Mouse (Mus musculus): ENCODE data around the gene Aste1. TPM values are rescaled to one million over a fixed set of nuclear protein-coding genes. Genes with fewer than 3 reads are reported as not detected.

Aste1 gene
- polyA plus RNA-seq (2014; fragmentation: Nextera tagmentation; extraction: Ambion mirVana), result 10.8 and 16.2 TPM in 2 replicates

DNA sequence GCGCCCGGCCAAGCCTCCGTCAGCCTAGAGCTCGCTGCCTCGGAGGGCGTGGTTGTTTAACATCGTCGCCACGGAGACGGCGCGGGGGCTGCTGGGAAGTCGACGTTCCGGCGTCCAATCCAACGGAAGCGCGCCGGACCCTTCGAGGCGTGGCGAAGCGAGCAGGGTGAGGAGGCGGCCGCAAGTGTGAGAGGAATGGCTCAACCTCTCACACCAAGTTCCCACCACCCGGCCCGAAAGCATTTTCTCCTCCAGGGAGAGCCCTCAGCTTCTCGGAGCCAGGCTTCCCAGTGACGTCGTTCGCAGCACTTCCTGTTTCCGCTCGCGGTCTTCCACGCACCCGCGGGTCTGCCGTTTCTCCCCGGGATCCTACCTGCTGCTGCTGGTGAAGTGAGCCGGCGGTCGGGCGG lies at the start of gene Aste1, which contains the start of gene Nek11:
Gene Aste1, plus strand, starts transcription at position 175 of the 410 bp plus-strand sequence.
Gene Nek11, minus strand, starts transcription at position 307 of the 410 bp plus-strand sequence.
- TF ChIP-seq CTCF (IDR thresholded peaks at IDR 0.05; ENCODE audit: low read depth), result 0 out of 2 replicates have a peak, but pooled peaks have one; percentile 4
- peaks cover 22% of the 10 kb centered on the region for H3K36me3 ChIP-seq (ENCODE audit: insufficient read depth)
- H3K4me1 ChIP-seq (ENCODE audit: insufficient read depth), result no peaks in the 10 kb centered on the region
- H3K9me3 ChIP-seq (ENCODE audit: low read depth, low read length), result no peaks in the 10 kb centered on the region
- ATAC-seq (ENCODE audit: insufficient read depth), result peak; percentile 98
- H3K9ac ChIP-seq, result peak within 1 kb of the TSS; percentile 63
- H3K27ac ChIP-seq (ENCODE audit: low read depth), result peak within 1 kb of the TSS; percentile 94
- peak within 1 kb of the TSS; percentile 74 for H3K4me2 ChIP-seq
- H3K4me3 ChIP-seq (ENCODE audit: low read depth, low read length), result peak within 1 kb of the TSS; percentile 69
- H3K27me3 ChIP-seq (ENCODE audit: insufficient read depth, low read length), result no peaks in the 10 kb centered on the region
- peak; percentile 98 for DNase-seq
- WGBS, result under 1% methylated on average over 41 of the region's 44 CpGs

DNA sequence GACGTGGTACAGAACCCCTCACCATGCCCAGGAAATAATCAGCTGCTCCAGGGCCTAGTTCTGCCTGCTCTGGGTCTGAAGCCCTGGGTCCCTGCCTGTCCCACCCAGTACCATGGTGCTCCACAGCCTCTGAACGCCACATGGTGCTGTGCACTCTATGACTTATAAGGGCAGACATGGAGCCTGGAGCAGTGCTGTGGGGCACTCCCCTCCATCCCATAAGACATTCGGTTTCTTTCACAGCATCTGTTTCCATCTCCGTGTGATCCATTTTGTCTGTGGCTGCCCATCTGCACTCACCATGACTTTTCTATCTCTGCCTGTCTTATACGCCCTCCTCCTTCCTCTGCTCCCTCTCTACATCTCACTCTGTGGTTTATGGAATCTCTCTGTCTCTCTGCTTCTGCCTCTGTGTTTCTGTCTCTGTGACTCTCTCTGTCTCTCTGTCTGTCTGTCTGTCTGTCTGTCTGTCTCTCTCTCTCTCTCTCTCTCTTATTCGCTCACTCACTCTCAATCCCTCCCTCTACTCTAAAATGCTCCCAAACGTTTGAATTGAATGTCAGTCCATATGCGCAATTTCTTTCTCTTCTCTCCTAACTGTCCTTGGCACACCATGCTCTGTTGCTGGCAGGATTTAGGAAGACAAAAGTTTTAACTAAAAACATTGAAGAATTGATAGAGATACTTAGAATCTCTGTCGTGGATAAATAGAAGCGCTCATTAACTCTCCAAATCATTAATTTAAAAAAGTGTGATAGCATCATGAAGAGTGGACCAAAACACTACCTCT lies 46.8 kb upstream of the Aste1 start:
- Histone ChIP-seq H3K4me1 (ENCODE audit: insufficient read depth) (no peaks in the 10 kb centered on the region), H3K27ac (ENCODE audit: low read depth) (no peak overlapping the region), H3K4me2 (no peak overlapping the region), H3K9me3 (ENCODE audit: low read depth, low read length) (no peaks in the 10 kb centered on the region), H3K4me3 (ENCODE audit: low read depth, low read length) (no peak overlapping the region), H3K9ac (no peak overlapping the region), H3K36me3 (ENCODE audit: insufficient read depth) (no peaks in the 10 kb centered on the region), H3K27me3 (ENCODE audit: insufficient read depth, low read length) (no peaks in the 10 kb centered on the region)
- no peak for ATAC-seq (ENCODE audit: insufficient read depth)
- TF ChIP-seq CTCF (IDR thresholded peaks at IDR 0.05; ENCODE audit: low read depth), result no peak
- 71% methylated on average over 10 of the region's 10 CpGs for WGBS
- no peak for DNase-seq

DNA sequence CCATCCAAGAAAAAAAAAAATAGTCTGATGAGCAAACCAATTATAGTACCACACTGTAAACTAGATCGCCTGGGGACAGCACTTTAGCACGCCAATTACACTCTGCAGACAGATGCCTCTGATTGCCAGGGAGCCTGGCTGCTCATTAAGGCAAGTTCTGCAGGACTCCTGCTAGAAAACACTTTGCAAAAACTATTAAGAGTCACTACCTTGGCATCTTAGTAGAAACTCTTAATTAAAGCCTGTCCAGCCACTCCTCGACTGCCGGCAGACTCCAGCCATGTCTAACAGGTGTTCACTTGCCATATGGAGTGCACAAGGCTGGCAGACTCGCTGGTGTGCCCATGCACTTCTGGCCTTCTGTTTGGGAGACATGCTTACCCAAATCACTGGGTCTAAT lies 46.2 kb upstream of the Aste1 start:
- no peaks in the 10 kb centered on the region for H3K27me3 ChIP-seq (ENCODE audit: insufficient read depth, low read length)
- ATAC-seq (ENCODE audit: insufficient read depth) (no peak), DNase-seq (no peak)
- H3K36me3 ChIP-seq (ENCODE audit: insufficient read depth), result no peaks in the 10 kb centered on the region
- H3K4me3 ChIP-seq (ENCODE audit: low read depth, low read length), result no peak overlapping the region
- H3K4me2 ChIP-seq, result no peak overlapping the region
- 69% methylated on average over 5 of the region's 5 CpGs for WGBS
- no peak overlapping the region for H3K27ac ChIP-seq (ENCODE audit: low read depth)
- H3K4me1 ChIP-seq (ENCODE audit: insufficient read depth), result no peaks in the 10 kb centered on the region
- no peak for TF ChIP-seq CTCF (IDR thresholded peaks at IDR 0.05; ENCODE audit: low read depth)
- no peak overlapping the region for H3K9ac ChIP-seq
- H3K9me3 ChIP-seq (ENCODE audit: low read depth, low read length), result no peaks in the 10 kb centered on the region

DNA sequence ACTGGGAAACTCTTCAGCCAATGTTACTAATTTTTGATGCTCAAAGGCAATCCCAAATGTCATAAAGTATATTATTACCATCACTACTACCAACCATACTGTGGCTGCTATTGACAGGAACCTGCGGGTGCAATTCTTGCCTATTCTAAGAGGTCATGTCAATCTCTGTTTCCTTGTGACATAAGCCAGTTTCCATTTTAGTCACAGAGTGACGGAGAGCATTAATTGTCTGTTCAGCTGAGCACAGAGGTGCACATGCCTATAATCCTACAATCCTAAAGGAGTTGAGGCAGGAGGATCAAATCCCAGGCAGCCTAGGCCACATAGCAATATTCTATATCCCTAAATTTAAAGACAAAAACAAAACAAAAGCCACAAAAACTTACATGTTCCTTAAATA lies 33.0 kb upstream of the Aste1 start:
- ATAC-seq (ENCODE audit: insufficient read depth) (no peak), DNase-seq (no peak)
- Histone ChIP-seq H3K36me3 (ENCODE audit: insufficient read depth) (no peaks in the 10 kb centered on the region), H3K4me3 (ENCODE audit: low read depth, low read length) (no peak overlapping the region), H3K27ac (ENCODE audit: low read depth) (no peak overlapping the region), H3K9me3 (ENCODE audit: low read depth, low read length) (no peaks in the 10 kb centered on the region), H3K4me1 (ENCODE audit: insufficient read depth) (no peaks in the 10 kb centered on the region), H3K27me3 (ENCODE audit: insufficient read depth, low read length) (no peaks in the 10 kb centered on the region), H3K9ac (no peak overlapping the region), H3K4me2 (no peak overlapping the region)
- no peak for TF ChIP-seq CTCF (IDR thresholded peaks at IDR 0.05; ENCODE audit: low read depth)
- WGBS, result 83% methylated on average over 2 of the region's 2 CpGs

DNA sequence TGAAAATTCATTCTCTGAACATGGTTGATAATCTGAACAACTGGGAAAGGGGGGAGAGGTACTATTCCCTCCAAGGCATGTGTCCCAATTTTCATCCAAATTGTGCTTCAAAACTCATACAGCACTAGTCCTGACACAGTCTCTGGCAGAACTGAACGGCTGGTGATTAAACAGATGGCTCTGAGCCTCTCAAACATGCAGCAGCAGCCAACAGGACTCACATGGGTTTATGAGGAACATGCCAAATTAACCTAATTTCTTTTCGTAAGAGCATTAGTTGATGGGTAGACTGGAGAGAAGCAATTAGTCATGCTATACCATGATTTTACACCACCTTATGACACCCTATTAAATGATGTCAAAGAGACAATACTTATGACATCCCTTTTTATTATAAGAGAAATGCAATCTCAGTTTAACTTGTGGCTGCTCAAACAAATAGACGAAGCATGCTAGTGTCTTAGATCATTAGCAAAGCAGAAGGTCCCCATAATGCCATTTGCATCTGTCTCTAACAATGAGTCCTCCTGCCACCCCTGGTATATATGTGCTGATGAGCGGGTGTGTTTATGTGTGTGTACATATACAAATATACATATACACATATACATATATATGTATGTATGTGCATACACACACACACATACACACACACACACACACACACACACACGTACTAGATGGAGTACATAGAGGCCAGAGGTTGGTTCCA lies 31.5 kb upstream of the Aste1 start:
- ATAC-seq (ENCODE audit: insufficient read depth), result no peak

DNA sequence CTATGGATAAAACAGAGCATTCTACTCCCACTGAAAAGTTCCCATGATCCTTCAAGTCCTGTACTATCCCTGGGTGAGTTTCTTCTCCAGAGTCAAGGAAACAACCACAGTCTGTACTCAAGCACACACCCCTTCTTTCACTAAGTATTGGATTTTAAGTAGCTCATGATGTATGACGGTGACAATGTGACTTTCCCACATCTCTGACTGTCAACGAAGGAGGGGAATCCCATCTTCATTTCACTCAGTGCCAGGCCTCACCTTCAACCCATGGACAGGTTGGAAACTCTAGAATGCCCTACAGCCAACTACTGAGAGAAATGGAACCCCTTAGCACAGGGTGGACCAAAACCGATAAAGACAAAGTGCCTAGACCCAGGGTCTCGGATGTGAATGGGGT lies 29.0 kb upstream of the Aste1 start:
- Histone ChIP-seq H3K27ac (ENCODE audit: low read depth) (no peak overlapping the region), H3K4me1 (ENCODE audit: insufficient read depth) (no peaks in the 10 kb centered on the region), H3K4me2 (no peak overlapping the region), H3K36me3 (ENCODE audit: insufficient read depth) (no peaks in the 10 kb centered on the region), H3K9me3 (ENCODE audit: low read depth, low read length) (no peaks in the 10 kb centered on the region), H3K27me3 (ENCODE audit: insufficient read depth, low read length) (no peaks in the 10 kb centered on the region), H3K9ac (no peak overlapping the region), H3K4me3 (ENCODE audit: low read depth, low read length) (no peak overlapping the region)
- DNase-seq (no peak), ATAC-seq (ENCODE audit: insufficient read depth) (no peak)
- 87% methylated on average over 4 of the region's 4 CpGs for WGBS
- no peak for TF ChIP-seq CTCF (IDR thresholded peaks at IDR 0.05; ENCODE audit: low read depth)

More for the DNA sequence above, 31.5 kb upstream of the Aste1 start:
- DNase-seq, result no peak
- H3K36me3 ChIP-seq (ENCODE audit: insufficient read depth), result no peaks in the 10 kb centered on the region
- TF ChIP-seq CTCF (IDR thresholded peaks at IDR 0.05; ENCODE audit: low read depth), result no peak
- H3K4me1 ChIP-seq (ENCODE audit: insufficient read depth), result no peaks in the 10 kb centered on the region
- H3K9me3 ChIP-seq (ENCODE audit: low read depth, low read length), result no peaks in the 10 kb centered on the region
- no peak overlapping the region for H3K4me2 ChIP-seq
- no peak overlapping the region for H3K4me3 ChIP-seq (ENCODE audit: low read depth, low read length)
- H3K9ac ChIP-seq, result no peak overlapping the region
- 74% methylated on average over 5 of the region's 5 CpGs for WGBS
- H3K27ac ChIP-seq (ENCODE audit: low read depth), result no peak overlapping the region
- H3K27me3 ChIP-seq (ENCODE audit: insufficient read depth, low read length), result no peaks in the 10 kb centered on the region

DNA sequence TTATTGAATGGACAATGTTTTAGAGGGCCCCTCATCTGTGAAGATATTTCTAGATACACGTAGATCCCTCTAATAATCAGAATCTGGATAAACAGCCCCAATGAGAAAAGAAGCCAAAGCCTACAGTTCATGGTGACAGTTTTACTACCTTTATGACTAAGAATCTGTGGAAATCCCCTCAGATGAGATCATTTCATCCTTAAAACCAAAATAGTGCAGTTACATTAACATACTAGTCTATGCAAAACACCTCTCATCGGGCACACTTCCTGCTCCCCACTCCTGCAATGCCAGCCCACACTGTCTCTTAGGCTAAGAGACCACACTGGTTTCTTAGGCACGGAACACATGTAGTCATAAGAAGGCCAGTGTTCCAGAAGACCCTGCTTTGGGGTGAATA lies 26.6 kb upstream of the Aste1 start:
- DNase-seq, result no peak
- Histone ChIP-seq H3K9ac (no peak overlapping the region), H3K9me3 (ENCODE audit: low read depth, low read length) (no peaks in the 10 kb centered on the region), H3K4me2 (no peak overlapping the region), H3K27ac (ENCODE audit: low read depth) (no peak overlapping the region), H3K4me1 (ENCODE audit: insufficient read depth) (no peaks in the 10 kb centered on the region), H3K4me3 (ENCODE audit: low read depth, low read length) (no peak overlapping the region), H3K27me3 (ENCODE audit: insufficient read depth, low read length) (no peaks in the 10 kb centered on the region), H3K36me3 (ENCODE audit: insufficient read depth) (no peaks in the 10 kb centered on the region)
- 80% methylated on average over 3 of the region's 3 CpGs for WGBS
- TF ChIP-seq CTCF (IDR thresholded peaks at IDR 0.05; ENCODE audit: low read depth), result no peak
- ATAC-seq (ENCODE audit: insufficient read depth), result no peak

All from lung, embryonic 14.5 days (tissue).